Mouse (Mus musculus): ENCODE measurements at regions not wholly inside any gene's neighbourhood (a gene's known extent, or its start where the extent isn't known, plus 50 kb on each side); places are given as distances from the start of the nearest gene placed in this dataset.

GRCm38 (mm10) chr6:118330496-118330895, 88.8 kb downstream of the Bms1 start:
- DNase-seq: no peak

GRCm38 (mm10) chr6:118327458-118327857, 91.8 kb downstream of the Bms1 start:
- DNase-seq: no peak

- no peak for DNase-seq
Observed at GRCm38 (mm10) chr6:118325681-118326080, 93.6 kb downstream of the Bms1 start.

GRCm38 (mm10) chr6:118324559-118324958, 94.7 kb downstream of the Bms1 start:
- DNase-seq: no peak

- DNase-seq: no peak
Observed at GRCm38 (mm10) chr6:118323052-118323451, 96.2 kb downstream of the Bms1 start.

- no peak for DNase-seq
Observed at GRCm38 (mm10) chr6:118322631-118323030, 96.6 kb downstream of the Bms1 start.

GRCm38 (mm10) chr6:118322061-118322460, 97.2 kb downstream of the Bms1 start:
- DNase-seq: no peak

- no peak for DNase-seq
Observed at GRCm38 (mm10) chr6:118320021-118320525, 99.2 kb downstream of the Bms1 start.

GRCm38 (mm10) chr6:118315881-118316280, 103.4 kb downstream of the Bms1 start:
- no peak for DNase-seq

- no peak for DNase-seq
Observed at GRCm38 (mm10) chr6:118314941-118315687, 104.2 kb downstream of the Bms1 start.

GRCm38 (mm10) chr6:118311081-118311480, 108.2 kb downstream of the Bms1 start:
- no peak for DNase-seq

GRCm38 (mm10) chr6:118309923-118310322, 109.4 kb downstream of the Bms1 start:
- DNase-seq: peak; percentile 8

GRCm38 (mm10) chr6:118308586-118308985, 110.7 kb downstream of the Bms1 start:
- no peak for DNase-seq

GRCm38 (mm10) chr6:118307481-118307880, 110.0 kb upstream of the Ret start:
- no peak for DNase-seq

GRCm38 (mm10) chr6:118305209-118305608, 107.7 kb upstream of the Ret start:
- DNase-seq: no peak

- no peak for DNase-seq
Observed at GRCm38 (mm10) chr6:118302783-118303350, 105.3 kb upstream of the Ret start.

- no peak for DNase-seq
Observed at GRCm38 (mm10) chr6:118301880-118302782, 104.6 kb upstream of the Ret start.

GRCm38 (mm10) chr6:118300781-118301180, 103.3 kb upstream of the Ret start:
- no peak for DNase-seq

- no peak for DNase-seq
Observed at GRCm38 (mm10) chr6:118297576-118297975, 100.1 kb upstream of the Ret start.

- DNase-seq: no peak
Observed at GRCm38 (mm10) chr6:118293986-118294385, 96.5 kb upstream of the Ret start.

- DNase-seq: no peak
Observed at GRCm38 (mm10) chr6:118292928-118293327, 95.4 kb upstream of the Ret start.

GRCm38 (mm10) chr6:118292272-118292671, 94.8 kb upstream of the Ret start:
- no peak for DNase-seq

GRCm38 (mm10) chr6:118291426-118291825, 93.9 kb upstream of the Ret start:
- DNase-seq: no peak

Data from lung, postnatal 14 days (tissue).